Mouse (Mus musculus) embryonic fibroblast, embryonic 13.5 days (primary cell): Measurements from ENCODE around the gene Flot1.

ENCODE experiments used
- CTCF ChIP-seq: IDR thresholded peaks from 2 replicates; pipeline ENCODE4 v1.5.1; 2011; ENCODE audit warnings: mild to moderate bottlenecking, control low read depth, low read length, moderate library complexity, borderline replicate concordance; ENCODE audit not compliant: insufficient read depth
- POLR2A ChIP-seq: IDR thresholded peaks from 2 replicates; pipeline ENCODE4 v1.6.1; 2011; ENCODE audit warnings: low read depth, mild to moderate bottlenecking, control low read depth, low read length, moderate library complexity

- TF ChIP-seq CTCF (no peak), POLR2A (no peak)
These were observed 25.1 kb downstream of the Flot1 start for GRCm38 (mm10) chr17:35848112-35848511.
